Mouse (Mus musculus) lung, embryonic 14.5 days (tissue): Measurements from ENCODE around the gene Swi5. TPM values are rescaled to one million over a fixed set of nuclear protein-coding genes. Genes with fewer than 3 reads are reported as not detected.
"Not testable (repeated sequence)": the region's sequence is repeated elsewhere in the genome, so short reads cannot be mapped to it uniquely, and the experiment has no call there.

Experiments
- ATAC-seq: fragments of 200-750 bp; cut with Nextera tagmentation; 2 replicates; pipeline ENCODE4 v1.8.0; 2017; ENCODE audit warnings: mild to moderate bottlenecking, moderate TSS enrichment, moderate library complexity; ENCODE audit not compliant: insufficient read depth
- DNase-seq: peaks from one replicate; pipeline ENCODE4 v3.0.0-alpha.2; 2015
- H3K27ac ChIP-seq: fragments of 300-500 bp; sonication (generic); 2 replicates; pipeline ENCODE4 v1.5.1; 2014; ENCODE audit warnings: low read depth, mild to moderate bottlenecking, moderate library complexity
- H3K27me3 ChIP-seq: fragments of 300-500 bp; sonication (generic); 2 replicates; pipeline ENCODE4 v1.6.1; 2014; ENCODE audit warnings: low read length, control low read depth; ENCODE audit not compliant: insufficient read depth
- H3K36me3 ChIP-seq: fragments of 300-500 bp; sonication (generic); 2 replicates; pipeline ENCODE4 v1.6.1; 2014; ENCODE audit warnings: control low read depth; ENCODE audit not compliant: insufficient read depth
- H3K4me1 ChIP-seq: fragments of 300-500 bp; sonication (generic); 2 replicates; pipeline ENCODE4 v1.6.1; 2014; ENCODE audit warnings: antibody characterized with exemption, control low read depth; ENCODE audit not compliant: insufficient read depth
- H3K4me2 ChIP-seq: fragments of 300-500 bp; sonication (generic); 2 replicates; pipeline ENCODE4 v1.6.1; 2014; ENCODE audit warnings: mild to moderate bottlenecking
- H3K4me3 ChIP-seq: fragments of 300-500 bp; sonication (generic); 2 replicates; pipeline ENCODE4 v1.5.1; 2014; ENCODE audit warnings: low read depth, low read length
- H3K9ac ChIP-seq: fragments of 300-500 bp; sonication (generic); 2 replicates; pipeline ENCODE4 v1.6.1; 2014
- H3K9me3 ChIP-seq: fragments of 300-500 bp; sonication (generic); 2 replicates; pipeline ENCODE4 v1.6.1; 2016; ENCODE audit warnings: low read depth, low read length, control low read depth
- CTCF ChIP-seq: IDR thresholded peaks from 2 replicates; pipeline ENCODE4 v1.5.1; 2016; ENCODE audit warnings: antibody characterized with exemption, low read depth
- WGBS: fragments of 180-500 bp; shearing (Covaris S2); extraction: QIAGEN DNeasy Blood & Tissue Kit; methylation state at CpG from one replicate; pipeline ENCODE4 v1.1.7; 2014; 5-methylcytosine and 5-hydroxymethylcytosine counted together
- polyA plus RNA-seq: library from polyadenylated mRNA; unstranded; fragments of >200 nt; fragmentation: Nextera tagmentation; extraction: Ambion mirVana; gene quantifications from 2 replicates; pipeline ENCODE4 v1.2.1, GENCODE M21; 2014

Swi5 gene
- polyA plus RNA-seq, 1 experiment from 2014 or later, result 205 TPM

- Histone ChIP-seq H3K4me2 (no peak overlapping the region), H3K9me3 (no peaks in the 10 kb centered on the region), H3K27me3 (no peaks in the 10 kb centered on the region), H3K4me1 (0 out of 2 replicates have a peak, but pooled peaks cover 1% of the 10 kb centered on the region), H3K4me3 (no peak overlapping the region), H3K9ac (no peak overlapping the region), H3K36me3 (peaks cover 97% of the 10 kb centered on the region), H3K27ac (no peak overlapping the region)
- no peak for TF ChIP-seq CTCF
- 85% methylated on average over 5 of the region's 5 CpGs for WGBS
- DNase-seq, result no peak
- ATAC-seq, result no peak
Observed at GRCm38 (mm10) chr2:32305668-32306067, 17.8 kb upstream of the Swi5 start.

GRCm38 (mm10) chr2:32304145-32304832, 16.4 kb upstream of the Swi5 start:
- peak; percentile 86 for TF ChIP-seq CTCF
- ATAC-seq (peak; percentile 63; the same call in 1 of the 2 replicates), DNase-seq (peak; percentile 73)
- WGBS, result 54% methylated on average over 8 of the region's 8 CpGs
- no peak overlapping the region for H3K27ac ChIP-seq
- H3K9me3 ChIP-seq, result no peaks in the 10 kb centered on the region
- H3K27me3 ChIP-seq, result no peaks in the 10 kb centered on the region
- H3K4me1 ChIP-seq, result no peaks in the 10 kb centered on the region
- H3K4me2 ChIP-seq, result no peak overlapping the region
- no peak overlapping the region for H3K4me3 ChIP-seq
- H3K36me3 ChIP-seq, result peaks cover 93% of the 10 kb centered on the region
- no peak overlapping the region for H3K9ac ChIP-seq

GRCm38 (mm10) chr2:32302952-32303351, 15.1 kb upstream of the Swi5 start:
- Histone ChIP-seq H3K36me3 (peaks cover 94% of the 10 kb centered on the region), H3K9ac (no peak overlapping the region), H3K27ac (no peak overlapping the region), H3K9me3 (no peaks in the 10 kb centered on the region), H3K4me1 (no peaks in the 10 kb centered on the region), H3K4me2 (no peak overlapping the region), H3K4me3 (no peak overlapping the region), H3K27me3 (no peaks in the 10 kb centered on the region)
- DNase-seq, result no peak
- TF ChIP-seq CTCF, result peak; percentile 40
- 92% methylated on average over 9 of the region's 10 CpGs for WGBS
- no peak for ATAC-seq

GRCm38 (mm10) chr2:32299469-32299868, 11.6 kb upstream of the Swi5 start:
- no peak overlapping the region for H3K9ac ChIP-seq
- no peak overlapping the region for H3K27ac ChIP-seq
- peaks cover 84% of the 10 kb centered on the region for H3K36me3 ChIP-seq
- TF ChIP-seq CTCF, result no peak
- ATAC-seq (no peak), DNase-seq (no peak)
- no peaks in the 10 kb centered on the region for H3K27me3 ChIP-seq
- H3K4me3 ChIP-seq, result no peak overlapping the region
- no peaks in the 10 kb centered on the region for H3K9me3 ChIP-seq
- H3K4me2 ChIP-seq, result no peak overlapping the region
- H3K4me1 ChIP-seq, result no peaks in the 10 kb centered on the region
- WGBS, result 80% methylated on average over 4 of the region's 4 CpGs

- not testable (repeated sequence) for H3K27ac ChIP-seq, H3K27me3 ChIP-seq, H3K4me3 ChIP-seq, DNase-seq, H3K9ac ChIP-seq, H3K4me1 ChIP-seq, H3K9me3 ChIP-seq, ATAC-seq, H3K4me2 ChIP-seq
- H3K36me3 ChIP-seq, result peaks cover 74% of the 10 kb centered on the region
- 88% methylated on average over 2 of the region's 2 CpGs for WGBS
Observed at GRCm38 (mm10) chr2:32295842-32296241, 8.0 kb upstream of the Swi5 start.

GRCm38 (mm10) chr2:32295285-32295684, 7.4 kb upstream of the Swi5 start:
- WGBS, result 81% methylated on average over 3 of the region's 3 CpGs
- no peak for TF ChIP-seq CTCF
- Histone ChIP-seq H3K9ac (no peak overlapping the region), H3K9me3 (no peaks in the 10 kb centered on the region), H3K4me1 (no peaks in the 10 kb centered on the region), H3K4me2 (no peak overlapping the region), H3K27me3 (no peaks in the 10 kb centered on the region), H3K4me3 (no peak overlapping the region), H3K36me3 (peaks cover 72% of the 10 kb centered on the region), H3K27ac (no peak overlapping the region)
- DNase-seq (no peak), ATAC-seq (no peak)

GRCm38 (mm10) chr2:32294348-32294747, 6.5 kb upstream of the Swi5 start:
- Histone ChIP-seq H3K4me3 (no peak overlapping the region), H3K27ac (no peak overlapping the region), H3K9me3 (no peaks in the 10 kb centered on the region), H3K4me2 (no peak overlapping the region), H3K27me3 (no peaks in the 10 kb centered on the region), H3K9ac (no peak overlapping the region), H3K36me3 (peaks cover 63% of the 10 kb centered on the region), H3K4me1 (0 out of 2 replicates have a peak, but pooled peaks cover 2% of the 10 kb centered on the region)
- ATAC-seq (no peak), DNase-seq (no peak)
- TF ChIP-seq CTCF, result no peak
- 78% methylated on average over 8 of the region's 8 CpGs for WGBS
